Comparison of ENCODE assay signal across 10 mouse cellular contexts in genomic region chr10:93391296-93391695, GRCm38 (mm10).
DNase-seq lines count a peak whose midpoint lies in the region; ATAC-seq lines count a peak whose summit lies in the region.
"Had no signal": no experiment of that assay in that cellular context is flagged by ENCODE, and none has a peak within 500 bp of the region (broad histone marks: within the 10 kb centered on the region; RNA-seq: fewer than 3 reads in every experiment).

No protein-coding gene starts in this region.

- peak; percentile 53 to 66 for DNase-seq in heart, adult 9 months (ENCODE audit: low spot score in 2 of 2)
- peak; percentile 25 to 33 for DNase-seq in kidney, postnatal 36 days
- DNase-seq in layer of hippocampus, adult 11-12 months (ENCODE audit: low spot score): no peak
- DNase-seq in layer of hippocampus, adult 9-11 months: no peak
- DNase-seq in layer of hippocampus, postnatal 36 days: no peak

- H3K4me1 ChIP-seq in megakaryocyte, embryonic 14.5 days: peaks cover 33% of the 10 kb centered on the region
- no peaks in the 10 kb centered on the region for H3K4me1 ChIP-seq in stomach, embryonic 15.5 days

- no peak overlapping the region for H3K9ac ChIP-seq in stomach, embryonic 15.5 days
- H3K9ac ChIP-seq: liver, embryonic 14.5 days had no signal

- H3K27me3 ChIP-seq in megakaryocyte, embryonic 14.5 days (replicated peaks): no peaks in the 10 kb centered on the region
- no peaks in the 10 kb centered on the region for H3K27me3 ChIP-seq in stomach, embryonic 15.5 days (replicated peaks)

- H3K4me2 ChIP-seq in stomach, embryonic 15.5 days: no peak overlapping the region

- peak overlapping the region; percentile 64 for H3K4me3 ChIP-seq in megakaryocyte, embryonic 14.5 days (replicated peaks)
- H3K4me3 ChIP-seq in stomach, embryonic 15.5 days (replicated peaks): no peak overlapping the region

- H3K9me3 ChIP-seq in megakaryocyte, embryonic 14.5 days: no peaks in the 10 kb centered on the region
- H3K9me3 ChIP-seq in stomach, embryonic 15.5 days: no peaks in the 10 kb centered on the region
- H3K9me3 ChIP-seq: G1E had no signal

- no peaks in the 10 kb centered on the region for H3K36me3 ChIP-seq in megakaryocyte, embryonic 14.5 days (replicated peaks; ENCODE audit: low read length)
- H3K36me3 ChIP-seq in stomach, embryonic 15.5 days: no peaks in the 10 kb centered on the region
- H3K36me3 ChIP-seq: G1E had no signal

- peak overlapping the region; percentile 26; the same call in 1 of the 2 replicates for H3K27ac ChIP-seq in stomach, embryonic 15.5 days
- H3K27ac ChIP-seq: liver, embryonic 14.5 days had no signal

- 48% methylated on average over 5 of the region's 5 CpGs for WGBS in stomach, embryonic 15.5 days

- ATAC-seq in megakaryocyte, adult 5-6 weeks (ENCODE audit: poor library complexity, severe bottlenecking): no peak
- no peak for ATAC-seq in stomach, embryonic 15.5 days (ENCODE audit: insufficient read depth, low FRiP score, low read depth)

Comparison
In these comparisons a context has a peak if more than half of its experiments do, and no peak if none do; other contexts are left out.
1. DNase-seq: peak in heart, adult 9 months (2 of 2) and kidney, postnatal 36 days (2 of 2); none in layer of hippocampus, adult 11-12 months (single experiment), layer of hippocampus, adult 9-11 months (single experiment) and layer of hippocampus, postnatal 36 days (0 of 2).